Mouse (Mus musculus) Patski (cell line): ENCODE results near the gene Zfyve26. TPM values are rescaled to one million over a fixed set of nuclear protein-coding genes. Genes with fewer than 3 reads are reported as not detected.
"Not testable (repeated sequence)": the region's sequence is repeated elsewhere in the genome, so short reads cannot be mapped to it uniquely, and the experiment has no call there.

ENCODE experiments used
- ATAC-seq: fragments of 100-300 bp; one replicate; pipeline ENCODE4 v1.8.0; 2021
- CTCF ChIA-PET: fragments of 350-600 bp; sonication (Branson Sonifier 250); formaldehyde crosslinking; loops from one replicate; lab custom pipeline; 2022; ENCODE audit warnings: inconsistent platforms; lab: Charles Lee
- POLR2A ChIA-PET: fragments of 350-600 bp; sonication (Branson Sonifier 250); formaldehyde crosslinking; loops from one replicate; lab custom pipeline; 2022; ENCODE audit warnings: antibody characterized with exemption, inconsistent platforms; lab: Charles Lee
- DNase-seq: peaks from one replicate; pipeline ENCODE4 v3.0.0-alpha.2; 2011; ENCODE audit warnings: low read depth, low spot score
- H3K27me3 ChIP-seq: fragments of 371-371 bp; one replicate; pipeline ENCODE4 v1.5.1; 2021
- CTCF ChIP-seq: fragments of 100-300 bp; IDR thresholded peaks from one replicate; pipeline ENCODE4 v1.5.1; 2021
- in situ Hi-C: fragments of 300-500 bp; cut with MboI; formaldehyde crosslinking; loops from 3 replicates; pipeline ENCODE4 v1.11.1; 2018; ENCODE audit warnings: low pct_unique_long_range_greater_than_20kb, mixed read lengths
- polyA plus RNA-seq: library from polyadenylated mRNA; unstranded; gene quantifications from one replicate; pipeline ENCODE4 v1.2.3, GENCODE M21; 2021

The Zfyve26 gene
- 32.0 TPM for polyA plus RNA-seq

DNA sequence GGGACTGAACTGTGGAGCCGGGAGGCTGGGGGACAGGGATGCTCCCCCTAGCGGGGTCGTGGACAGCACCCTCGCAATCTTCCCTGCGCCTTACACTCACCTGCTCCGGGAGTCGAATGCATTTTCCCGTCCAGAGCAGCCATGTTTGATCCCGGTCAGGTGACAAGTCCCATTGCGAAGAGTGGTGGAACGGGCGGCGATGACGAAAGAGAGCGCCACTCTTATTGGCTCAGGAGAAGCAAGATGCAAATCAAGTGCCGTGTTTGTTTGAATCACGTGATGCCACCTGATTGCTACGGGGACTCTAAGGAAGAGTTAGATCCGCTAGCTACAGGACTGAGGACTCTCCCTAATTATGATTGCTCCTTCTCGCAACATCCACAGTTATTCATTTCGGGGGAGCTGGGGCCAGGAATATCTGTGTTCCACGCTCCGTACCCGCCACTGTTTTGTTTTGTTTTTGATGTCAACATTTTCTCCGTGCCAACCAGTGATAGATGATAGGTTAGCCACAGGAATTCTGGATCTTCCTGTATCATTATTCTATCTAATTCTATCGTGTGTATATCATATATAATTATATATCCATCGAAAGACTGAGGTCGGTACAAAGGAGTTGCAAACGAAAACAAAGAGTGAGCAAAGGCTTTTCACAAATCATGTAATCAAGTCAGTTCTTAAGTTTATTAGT lies at the start of gene Zfyve26:
Gene Zfyve26 (minus strand): TSS at position 179 of the 691 bp plus-strand sequence.
- DNase-seq (peak; percentile 79), ATAC-seq (peak; percentile 72)
- CTCF ChIA-PET = no interaction called here
- no peaks in the 10 kb centered on the region for H3K27me3 ChIP-seq
- POLR2A ChIA-PET = interaction anchor here (0.7 kb wide), 1 partner anchor 9 kb away, joined by 3 read pairs; no protein-coding TSS in a partner anchor
- TF ChIP-seq CTCF = peak; percentile 41
- in situ Hi-C loops = no loop called here

DNA sequence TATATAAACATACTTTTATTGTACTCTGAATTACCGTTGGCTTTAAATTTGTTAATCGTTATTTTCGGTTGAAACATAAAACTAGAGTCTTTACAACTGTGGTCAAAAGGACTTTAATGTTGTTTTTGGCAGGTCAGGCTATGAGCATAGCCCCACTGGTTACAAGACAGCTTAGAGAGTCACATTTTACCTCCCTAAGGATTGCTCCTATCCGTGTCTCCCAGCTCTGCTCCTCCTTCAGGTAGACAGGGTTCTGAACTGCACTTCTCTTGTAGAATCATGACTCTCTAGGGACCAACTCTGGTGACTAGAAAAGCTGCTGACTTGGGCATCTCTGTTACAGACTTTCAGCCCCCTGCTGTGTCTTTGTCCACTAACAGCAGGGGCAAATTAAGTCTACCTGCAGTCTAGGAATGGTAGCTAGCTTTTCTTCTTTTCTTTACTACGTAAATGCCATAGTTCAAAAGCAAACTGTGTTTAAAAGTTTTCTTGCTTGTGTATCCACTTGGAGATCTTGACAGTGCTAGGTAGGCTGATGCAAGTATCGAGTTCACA lies 45.3 kb upstream of the Zfyve26 start:
- in situ Hi-C loops = loop anchor here (25.0 kb wide), 1 partner anchor 1046 kb away; no protein-coding TSS in a partner anchor
- ChIA-PET CTCF (no interaction called here), POLR2A (no interaction called here)
- no peak for TF ChIP-seq CTCF
- ATAC-seq (no peak), DNase-seq (no peak)
- H3K27me3 ChIP-seq = no peaks in the 10 kb centered on the region

DNA sequence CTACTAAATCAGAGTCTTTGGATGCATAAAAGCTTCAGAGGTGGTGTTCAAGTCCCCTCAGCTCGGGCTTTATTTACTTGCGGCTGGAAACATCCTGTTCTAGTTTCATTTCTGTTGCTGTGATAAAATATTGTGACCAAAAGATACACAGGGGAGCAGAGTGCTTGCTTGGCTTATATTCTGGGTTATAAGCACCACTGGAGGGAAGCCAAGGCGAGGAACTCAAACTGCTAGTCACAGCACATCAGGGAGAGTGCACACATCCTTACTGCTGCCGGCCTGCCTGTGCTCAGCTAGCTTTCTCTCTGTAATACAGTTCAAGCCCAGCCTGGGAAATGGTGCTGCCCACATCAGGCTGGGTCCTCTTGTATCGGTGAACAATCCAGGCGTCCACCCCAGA lies 44.4 kb upstream of the Zfyve26 start:
- ATAC-seq (no peak), DNase-seq (no peak)
- no peak for TF ChIP-seq CTCF
- CTCF ChIA-PET = no interaction called here
- POLR2A ChIA-PET = no interaction called here
- H3K27me3 ChIP-seq = no peaks in the 10 kb centered on the region
- in situ Hi-C loops = loop anchor here (25.0 kb wide), 1 partner anchor 1047 kb away; no protein-coding TSS in a partner anchor

DNA sequence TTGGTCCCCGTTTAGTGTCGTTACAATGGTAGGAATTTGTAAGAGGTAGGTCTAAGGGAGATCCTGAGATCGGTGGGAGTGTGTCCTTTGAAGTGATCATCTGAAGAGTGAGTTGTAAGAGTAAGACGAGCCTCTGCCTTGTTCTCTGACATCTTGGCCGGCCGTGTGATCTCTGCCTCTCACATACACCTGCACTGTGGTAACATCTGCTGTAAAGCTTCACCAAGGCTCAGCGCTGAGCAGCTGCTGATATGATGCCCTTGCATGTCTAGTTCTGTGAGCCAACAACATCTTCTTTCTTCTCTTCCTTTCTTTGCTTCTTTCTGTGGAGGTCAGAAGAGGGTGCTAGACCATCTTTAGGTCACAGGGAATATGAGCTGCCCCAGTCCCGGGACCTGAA lies 42.7 kb upstream of the Zfyve26 start:
- ChIA-PET POLR2A (no interaction called here), CTCF (interaction anchor here (2.0 kb wide), 1 partner anchor 13 kb away, joined by 10 read pairs; no protein-coding TSS in a partner anchor)
- DNase-seq = no peak
- in situ Hi-C loops = loop anchor here (25.0 kb wide), 1 partner anchor 1049 kb away; no protein-coding TSS in a partner anchor
- no peak for ATAC-seq
- TF ChIP-seq CTCF = no peak
- H3K27me3 ChIP-seq = no peaks in the 10 kb centered on the region

DNA sequence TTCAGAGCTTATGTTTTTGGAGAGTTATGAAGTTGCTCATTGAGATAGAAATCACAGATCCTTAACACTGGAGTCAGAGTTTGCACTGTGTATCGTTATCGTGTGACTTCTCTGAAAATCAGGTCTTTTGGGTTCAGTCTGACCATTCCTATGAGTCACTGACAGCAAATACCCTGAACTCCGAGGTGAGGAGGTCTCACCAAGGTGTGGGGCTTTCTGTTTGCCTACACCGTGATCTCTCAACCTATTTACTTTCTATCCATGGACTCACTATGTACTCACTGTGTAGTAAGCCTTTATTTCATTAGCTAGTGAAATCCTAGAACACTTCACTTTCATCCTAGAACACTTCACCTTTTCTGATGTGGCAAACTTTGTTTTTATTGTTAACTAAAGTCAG lies 35.6 kb upstream of the Zfyve26 start:
- ATAC-seq = no peak
- ChIA-PET CTCF (interaction anchor here (1.4 kb wide), 1 partner anchor 16 kb away, joined by 3 read pairs; no protein-coding TSS in a partner anchor), POLR2A (interaction anchor here (0.5 kb wide), 1 partner anchor 452 kb away, joined by 4 read pairs; no protein-coding TSS in a partner anchor)
- TF ChIP-seq CTCF = no peak
- no peak for DNase-seq
- in situ Hi-C loops = loop anchor here (25.0 kb wide), 1 partner anchor 1056 kb away; no protein-coding TSS in a partner anchor
- no peaks in the 10 kb centered on the region for H3K27me3 ChIP-seq

DNA sequence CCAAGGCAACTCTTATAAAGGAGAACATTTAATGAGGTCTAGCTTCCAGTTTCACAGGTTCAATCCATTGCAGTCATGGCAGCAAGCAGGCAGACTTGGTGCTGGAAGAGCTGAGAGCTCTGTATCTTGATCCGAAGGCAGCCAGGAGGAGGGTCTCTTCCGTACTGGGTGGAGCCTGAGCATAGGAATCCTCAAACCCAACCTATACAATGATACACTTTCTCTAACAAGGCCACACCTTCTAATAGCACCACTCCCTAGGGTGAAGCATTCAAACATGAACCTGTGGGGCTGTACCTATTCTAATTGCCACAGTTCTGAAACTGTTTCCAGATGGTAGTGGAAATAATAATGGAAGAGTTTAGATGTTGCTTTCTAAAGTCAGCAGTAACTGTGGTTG lies 34.5 kb upstream of the Zfyve26 start:
- ChIA-PET POLR2A (no interaction called here), CTCF (no interaction called here)
- in situ Hi-C loops = loop anchor here (25.0 kb wide), 1 partner anchor 1057 kb away; no protein-coding TSS in a partner anchor
- DNase-seq (no peak), ATAC-seq (no peak)
- no peak for TF ChIP-seq CTCF
- no peaks in the 10 kb centered on the region for H3K27me3 ChIP-seq

DNA sequence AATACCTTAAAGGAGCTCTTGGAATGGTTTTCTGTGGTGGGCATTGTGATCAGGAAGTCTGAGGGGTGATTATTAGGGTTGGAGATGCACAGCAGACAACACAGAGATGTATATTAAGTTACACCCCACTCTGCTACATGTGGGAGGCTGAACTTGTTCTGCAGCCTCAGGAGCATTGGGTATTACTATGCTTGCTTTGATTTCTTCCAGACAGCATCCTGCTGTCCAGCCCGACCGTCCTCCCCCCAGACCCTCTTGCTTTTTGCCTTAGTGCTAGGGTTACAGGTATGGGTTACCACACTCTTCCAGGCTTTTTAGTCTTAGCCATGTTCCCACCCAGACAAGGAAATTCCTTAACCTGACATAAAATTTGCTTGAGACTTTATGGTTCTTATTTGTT lies 31.8 kb upstream of the Zfyve26 start:
- DNase-seq (no peak), ATAC-seq (no peak)
- ChIA-PET CTCF (no interaction called here), POLR2A (no interaction called here)
- in situ Hi-C loops = loop anchor here (25.0 kb wide), 1 partner anchor 1059 kb away; no protein-coding TSS in a partner anchor
- no peaks in the 10 kb centered on the region for H3K27me3 ChIP-seq
- TF ChIP-seq CTCF = no peak

DNA sequence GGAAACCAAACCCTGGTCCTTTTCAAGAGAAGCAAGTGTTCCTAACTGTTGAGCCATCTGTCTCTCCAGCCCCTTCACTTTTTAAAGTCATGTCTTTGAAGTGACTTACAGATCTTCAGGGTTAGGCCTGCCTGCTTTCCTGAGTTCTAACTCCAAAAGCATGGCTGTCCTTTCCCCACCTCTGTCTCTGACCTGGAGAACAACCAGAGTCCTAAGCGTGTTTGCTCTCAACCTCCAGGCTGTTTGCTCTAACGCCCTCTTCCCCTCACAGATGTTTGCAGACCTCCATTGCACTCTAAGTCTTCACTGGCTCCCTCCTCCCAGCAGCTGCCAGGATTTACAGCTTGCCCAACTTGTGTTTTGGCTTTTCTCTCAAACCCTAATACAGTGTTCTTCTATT lies 30.6 kb upstream of the Zfyve26 start:
- no peaks in the 10 kb centered on the region for H3K27me3 ChIP-seq
- in situ Hi-C loops = loop anchor here (25.0 kb wide), 1 partner anchor 1061 kb away; no protein-coding TSS in a partner anchor
- POLR2A ChIA-PET = no interaction called here
- no peak for TF ChIP-seq CTCF
- CTCF ChIA-PET = interaction anchor here (1.3 to 2.7 kb wide), 2 partner anchors 11 to 21 kb away, joined by 4 to 10 read pairs; no protein-coding TSS in a partner anchor
- ATAC-seq = no peak
- DNase-seq = no peak

DNA sequence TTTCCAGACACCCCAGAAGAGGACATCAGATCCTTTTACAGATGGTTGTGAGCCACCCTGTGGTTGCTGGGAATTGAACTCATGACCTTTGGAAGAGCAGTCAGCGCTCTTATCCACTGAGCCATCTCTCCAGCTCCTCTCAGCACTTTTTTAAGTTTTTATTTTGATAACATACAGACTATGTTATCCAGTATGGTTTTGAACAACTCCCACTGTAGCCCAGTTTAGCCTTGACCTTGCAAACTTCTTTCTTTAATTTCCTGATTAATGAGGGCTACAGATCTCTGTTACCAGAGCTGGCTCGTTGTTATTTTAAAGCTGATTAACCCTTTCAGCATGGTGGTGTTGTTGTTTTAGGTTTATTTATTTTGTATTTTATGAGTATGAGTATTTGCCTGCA lies 30.1 kb upstream of the Zfyve26 start:
- ATAC-seq = no peak
- in situ Hi-C loops = loop anchor here (25.0 kb wide), 1 partner anchor 1061 kb away; no protein-coding TSS in a partner anchor
- POLR2A ChIA-PET = interaction anchor here (0.7 kb wide), 1 partner anchor 1069 kb away, joined by 4 read pairs; no protein-coding TSS in a partner anchor
- CTCF ChIA-PET = interaction anchor here (1.3 to 2.7 kb wide), 2 partner anchors 12 to 22 kb away, joined by 4 to 10 read pairs; no protein-coding TSS in a partner anchor
- H3K27me3 ChIP-seq = no peaks in the 10 kb centered on the region
- no peak for TF ChIP-seq CTCF
- no peak for DNase-seq

DNA sequence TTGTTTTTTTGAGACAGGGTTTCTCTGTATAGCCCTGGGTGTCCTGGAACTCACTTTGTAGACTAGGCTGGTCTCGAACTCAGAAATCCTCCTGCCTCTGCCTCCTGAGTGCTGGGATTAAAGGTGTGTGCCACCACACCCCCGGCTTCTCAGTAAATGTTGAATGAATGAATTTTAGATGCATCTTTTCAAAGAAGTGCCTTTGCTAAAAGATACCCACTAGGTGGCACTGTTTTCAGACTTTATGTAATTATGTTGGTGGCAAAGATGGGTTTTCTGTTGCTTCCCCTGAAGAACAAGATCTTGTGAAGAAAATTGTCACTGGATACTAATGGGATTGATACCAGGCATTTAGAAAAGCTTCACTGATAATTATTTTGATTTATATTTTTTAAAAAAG lies 26.4 kb upstream of the Zfyve26 start:
- ATAC-seq, POLR2A ChIA-PET, in situ Hi-C loops, DNase-seq, H3K27me3 ChIP-seq: not testable (repeated sequence)
- TF ChIP-seq CTCF = peak; percentile 48
- CTCF ChIA-PET = interaction anchor here (1.0 kb wide), 2 partner anchors 20 to 32 kb away, joined by 3 read pairs; no protein-coding TSS in a partner anchor
